ENCODE assay signal across 9 mouse cellular contexts in genomic region chr16:97431328-97431727, GRCm38 (mm10).
DNase-seq lines count a peak whose midpoint lies in the region.
"Had no signal": no experiment of that assay in that cellular context is flagged by ENCODE, and none has a peak within 500 bp of the region (broad histone marks: within the 10 kb centered on the region; RNA-seq: fewer than 3 reads in every experiment).

No protein-coding gene starts in this region.

- peak; percentile 53 to 54 for DNase-seq in cerebellum, postnatal 14 days
- no peak for DNase-seq in cerebellum, adult 8-10 months
- peak; percentile 6 for DNase-seq in 3134 (ENCODE audit: extremely low read depth, insufficient read length, low spot score)
- DNase-seq in frontal cortex, postnatal 10 days (ENCODE audit: low spot score in 2 of 2), result peak; percentile 19 to 22
- DNase-seq in kidney, postnatal 4 days, result peak; percentile 8 to 24
- DNase-seq in spleen, postnatal 10 days (ENCODE audit: low spot score in 2 of 2), result no peak
- DNase-seq in retina, postnatal 1 day, result no peak
- no peak for DNase-seq in testis, postnatal 10 days (ENCODE audit: low spot score)
- DNase-seq: liver, embryonic 13.5 days had no signal

Comparison
In these comparisons a context has a peak if more than half of its experiments do, and no peak if none do; other contexts are left out.
1. DNase-seq: peak in cerebellum, postnatal 14 days (2 of 2), 3134 (single experiment), frontal cortex, postnatal 10 days (2 of 2) and kidney, postnatal 4 days (2 of 2); none in cerebellum, adult 8-10 months (single experiment), spleen, postnatal 10 days (0 of 2), retina, postnatal 1 day (single experiment) and testis, postnatal 10 days (single experiment).